Mouse (Mus musculus) CD4-positive, CD25-positive, alpha-beta regulatory T cell, adult 4 months (primary cell): ENCODE measurements around the gene Ralgds. TPM values are rescaled to one million over a fixed set of nuclear protein-coding genes. Genes with fewer than 3 reads are reported as not detected.
A peak's percentile ranks its signal among the peaks of the same experiment; 100 is the strongest.
"Not testable (repeated sequence)": the region's sequence is repeated elsewhere in the genome, so short reads cannot be mapped to it uniquely, and the experiment has no call there.

ENCODE experiments used
- ATAC-seq: one replicate; pipeline ENCODE4 v1.8.0; 2017
- polyA plus RNA-seq, 2 experiments: library from polyadenylated mRNA; unstranded; fragments of 100-300 nt; shearing (Covaris generic); gene quantifications; one replicate each; pipeline ENCODE4 v1.2.1; 2017

The Ralgds gene
- polyA plus RNA-seq: 1 to 10 TPM; 4.3 to 8.8 TPM

GRCm38 (mm10) chr2:28512798-28513401 lies at the start of gene Ralgds:
Ralgds (plus strand) TSS chr2:28513125.
- ATAC-seq: peak; percentile 26

- no peak for ATAC-seq
Observed at GRCm38 (mm10) chr2:28463919-28464318, 49.0 kb upstream of the Ralgds start.

GRCm38 (mm10) chr2:28464919-28465318 lies 48.0 kb upstream of the Ralgds start:
- no peak for ATAC-seq

- ATAC-seq: peak; percentile 88
Observed at GRCm38 (mm10) chr2:28465836-28466518, 46.9 kb upstream of the Ralgds start, which contains the start of gene 1700007K13Rik. 1700007K13Rik (minus strand) TSS chr2:28466332.

- ATAC-seq: peak; percentile 86
Observed at GRCm38 (mm10) chr2:28467860-28468485, 45.0 kb upstream of the Ralgds start, which contains the start of gene Mrps2. Mrps2 (plus strand) TSS chr2:28468066.

GRCm38 (mm10) chr2:28468486-28469225 lies 44.3 kb upstream of the Ralgds start:
- no peak for ATAC-seq

GRCm38 (mm10) chr2:28469461-28469860 lies 43.5 kb upstream of the Ralgds start:
- no peak for ATAC-seq

- no peak for ATAC-seq
Observed at GRCm38 (mm10) chr2:28470591-28470990, 42.3 kb upstream of the Ralgds start.

GRCm38 (mm10) chr2:28472011-28472410 lies 40.9 kb upstream of the Ralgds start:
- not testable (repeated sequence) for ATAC-seq

GRCm38 (mm10) chr2:28477993-28478392 lies 34.9 kb upstream of the Ralgds start:
- not testable (repeated sequence) for ATAC-seq

GRCm38 (mm10) chr2:28479208-28480204 lies 33.4 kb upstream of the Ralgds start:
- no peak for ATAC-seq

GRCm38 (mm10) chr2:28483861-28484260 lies 29.1 kb upstream of the Ralgds start:
- no peak for ATAC-seq

GRCm38 (mm10) chr2:28494521-28494920 lies 18.4 kb upstream of the Ralgds start:
- no peak for ATAC-seq

GRCm38 (mm10) chr2:28495207-28495756 lies 17.6 kb upstream of the Ralgds start:
- ATAC-seq: no peak

- ATAC-seq: no peak
Observed at GRCm38 (mm10) chr2:28495801-28496595, 16.9 kb upstream of the Ralgds start.

- ATAC-seq: no peak
Observed at GRCm38 (mm10) chr2:28496671-28497070, 16.3 kb upstream of the Ralgds start, which contains the start of gene Gbgt1. Gbgt1 (plus strand) TSS chr2:28496891.

- no peak for ATAC-seq
Observed at GRCm38 (mm10) chr2:28497561-28497960, 15.4 kb upstream of the Ralgds start.

- ATAC-seq: no peak
Observed at GRCm38 (mm10) chr2:28498431-28498830, 14.5 kb upstream of the Ralgds start.

GRCm38 (mm10) chr2:28502987-28503386 lies 9.9 kb upstream of the Ralgds start:
- ATAC-seq: no peak

GRCm38 (mm10) chr2:28504676-28505075 lies 8.2 kb upstream of the Ralgds start:
- ATAC-seq: no peak
